Mouse (Mus musculus) ES-E14 (cell line): ENCODE results near the gene Rassf2.

Experiments
- CHD2 ChIP-seq: IDR thresholded peaks from 2 replicates; pipeline ENCODE4 v1.6.1; 2014; ENCODE audit warnings: mild to moderate bottlenecking, low read depth, low read length, inconsistent platforms
- MAFK ChIP-seq: IDR thresholded peaks from 2 replicates; pipeline ENCODE4 v1.6.1; 2014; ENCODE audit warnings: mild to moderate bottlenecking, low read depth, low read length, inconsistent platforms; ENCODE audit not compliant: insufficient read depth
- ZC3H11A ChIP-seq: IDR thresholded peaks from 2 replicates; pipeline ENCODE4 v1.6.1; 2012; ENCODE audit warnings: low read depth, mild to moderate bottlenecking, inconsistent platforms, low read length, borderline replicate concordance

- TF ChIP-seq ZC3H11A (no peak), MAFK (no peak), CHD2 (no peak)
Observed at GRCm38 (mm10) chr2:132055349-132055753, 25.3 kb upstream of the Rassf2 start.
